Comparison of ENCODE assay signal across 8 mouse cellular contexts in genomic region chr12:33344970-33345772, GRCm38 (mm10). TPM values are rescaled to one million over a fixed set of nuclear protein-coding genes. Genes with fewer than 3 reads are reported as not detected.
DNase-seq lines count a peak whose midpoint lies in the region; ATAC-seq lines count a peak whose summit lies in the region.

No protein-coding gene starts in this region.

- 18% methylated on average over 25 of the region's 25 CpGs for WGBS in intestine, embryonic 15.5 days
- 6% methylated on average over 25 of the region's 25 CpGs for WGBS in midbrain, embryonic 16.5 days

- H3K4me1 ChIP-seq in intestine, embryonic 15.5 days (replicated peaks) = peaks cover 20% of the 10 kb centered on the region
- H3K4me1 ChIP-seq in midbrain, embryonic 16.5 days (ENCODE audit: control insufficient read depth, insufficient read depth, low read length) = peaks cover 42% of the 10 kb centered on the region

- peaks cover under 1% of the 10 kb centered on the region; the same call in 1 of the 2 replicates for H3K36me3 ChIP-seq in intestine, embryonic 15.5 days
- H3K36me3 ChIP-seq in midbrain, embryonic 16.5 days (ENCODE audit: control insufficient read depth, insufficient read depth, low read length) = no peaks in the 10 kb centered on the region

- H3K9me3 ChIP-seq in intestine, embryonic 15.5 days = no peaks in the 10 kb centered on the region
- 0 out of 2 replicates have a peak, but pooled peaks cover 1% of the 10 kb centered on the region for H3K9me3 ChIP-seq in midbrain, embryonic 16.5 days (replicated peaks; ENCODE audit: control insufficient read depth, low read length, poor library complexity, severe bottlenecking)

- no peak overlapping the region for H3K27ac ChIP-seq in intestine, embryonic 15.5 days
- peak overlapping the region; percentile 70 for H3K27ac ChIP-seq in midbrain, embryonic 16.5 days (ENCODE audit: low read length)

- peak overlapping the region; percentile 42 for H3K4me2 ChIP-seq in intestine, embryonic 15.5 days (replicated peaks)
- H3K4me2 ChIP-seq in midbrain, embryonic 16.5 days (ENCODE audit: low read length) = peak overlapping the region; percentile 52

- H3K27me3 ChIP-seq in intestine, embryonic 15.5 days (replicated peaks) = no peaks in the 10 kb centered on the region
- H3K27me3 ChIP-seq in midbrain, embryonic 16.5 days (ENCODE audit: control insufficient read depth, insufficient read depth, low read depth, low read length) = no peaks in the 10 kb centered on the region

- DNase-seq in frontal cortex, postnatal 36 days (ENCODE audit: low spot score in 2 of 2) = peak; percentile 57 to 67
- no peak for DNase-seq in frontal cortex, postnatal 14 days (ENCODE audit: low spot score in 2 of 2)
- DNase-seq in embryo, embryonic 11 days = peak; percentile 76
- DNase-seq in layer of hippocampus, adult 9-11 months = no peak
- no peak for DNase-seq in layer of hippocampus, postnatal 14 days (ENCODE audit: low spot score in 2 of 2)
- no peak for DNase-seq in adrenal gland, adult 2 months

- peak; percentile 65; the same call in 1 of the 2 replicates for ATAC-seq in intestine, embryonic 15.5 days
- ATAC-seq in midbrain, embryonic 16.5 days = no peak

- H3K9ac ChIP-seq in intestine, embryonic 15.5 days = peak overlapping the region; percentile 28; the same call in 1 of the 2 replicates
- H3K9ac ChIP-seq in midbrain, embryonic 16.5 days (ENCODE audit: low read depth, low read length) = peak overlapping the region; percentile 47

- H3K4me3 ChIP-seq in intestine, embryonic 15.5 days (replicated peaks) = no peak overlapping the region
- peak overlapping the region; percentile 14; the same call in 1 of the 2 replicates for H3K4me3 ChIP-seq in midbrain, embryonic 16.5 days (ENCODE audit: low read depth, low read length)

RNA-seq across cellular contexts. Expression of gene Efcab10, which starts 49.5 kb away (rescaled TPM):
- 0.30 TPM in 1 of 2 replicates, not detected in the other for polyA plus RNA-seq in intestine, embryonic 15.5 days (2015; fragmentation: Nextera tagmentation; extraction: Ambion mirVana)
- 2.7 and 3.0 TPM in 2 replicates for polyA plus RNA-seq in midbrain, embryonic 16.5 days (2015; fragmentation: Nextera tagmentation; extraction: Ambion mirVana)
- 1 to 10 TPM; 1.2 to 2.1 TPM for total RNA-seq in layer of hippocampus, postnatal 14 days (2021)
- total RNA-seq in adrenal gland, adult 2 months (2021) = under 1 TPM in 1 of 2 experiments, not detected in 1; 0.45 TPM
- polyA plus RNA-seq in adrenal gland, adult 2 months (2012; rRNA removed) = not detected in 2 replicates

Comparison
In these comparisons a context has a peak if more than half of its experiments do, and no peak if none do; other contexts are left out.
1. DNase-seq: peak in frontal cortex, postnatal 36 days (2 of 2) and embryo, embryonic 11 days (single experiment); none in frontal cortex, postnatal 14 days (0 of 2), layer of hippocampus, adult 9-11 months (single experiment), layer of hippocampus, postnatal 14 days (0 of 2) and adrenal gland, adult 2 months (single experiment).